Mouse (Mus musculus) fat pad, adult 2 months (tissue): ENCODE results near the gene Capn12.

Experiments
- DNase-seq: peaks from one replicate; pipeline ENCODE4 v3.0.0-alpha.2; 2011; ENCODE audit warnings: low read depth, low spot score; ENCODE audit errors: extremely low read depth

Gene Capn12

DNA sequence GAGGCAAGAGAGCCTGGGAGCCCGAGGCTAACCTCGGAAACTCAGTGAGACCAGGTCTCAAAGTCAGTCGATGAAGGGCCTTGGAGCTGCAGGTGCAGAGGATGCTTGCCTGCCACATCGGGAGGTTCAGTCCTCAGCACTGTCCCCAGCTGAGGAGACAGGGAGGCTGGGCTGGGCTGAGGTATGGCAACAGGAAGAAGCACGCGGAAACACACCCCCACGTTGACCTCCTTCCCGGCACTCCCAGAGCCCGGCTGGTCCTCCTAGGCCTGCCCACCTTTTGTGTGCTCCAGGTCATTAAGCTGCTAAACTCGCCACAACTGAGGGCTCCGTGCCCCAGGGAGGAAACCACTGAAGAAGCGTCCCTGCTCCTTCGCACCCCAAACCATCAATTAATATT, at the start of gene Capn12:
TSS of gene Capn12 (plus strand) at position 224 of the 400 bp plus-strand sequence.
- no peak for DNase-seq

DNA sequence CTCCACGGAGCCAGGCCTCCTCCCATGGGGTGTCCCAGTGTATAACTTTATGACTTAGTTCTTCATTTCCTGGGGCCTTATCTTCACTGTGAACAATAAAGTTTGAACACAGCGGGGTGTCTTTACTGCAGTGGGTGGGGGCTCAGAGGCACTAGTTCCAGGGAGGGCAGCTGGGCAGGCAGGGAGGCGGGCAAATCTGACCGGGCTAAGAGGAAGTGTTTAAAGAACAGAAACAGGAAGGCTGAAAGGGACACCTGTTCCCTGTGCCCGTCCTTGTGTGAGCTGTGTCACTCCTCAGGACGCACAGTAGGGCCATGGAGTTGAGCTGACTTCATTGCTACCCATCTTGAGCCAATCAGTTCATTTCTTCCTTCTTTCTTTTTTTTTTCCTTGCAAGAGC, 49.1 kb upstream of the Capn12 start:
- DNase-seq, result no peak

DNA sequence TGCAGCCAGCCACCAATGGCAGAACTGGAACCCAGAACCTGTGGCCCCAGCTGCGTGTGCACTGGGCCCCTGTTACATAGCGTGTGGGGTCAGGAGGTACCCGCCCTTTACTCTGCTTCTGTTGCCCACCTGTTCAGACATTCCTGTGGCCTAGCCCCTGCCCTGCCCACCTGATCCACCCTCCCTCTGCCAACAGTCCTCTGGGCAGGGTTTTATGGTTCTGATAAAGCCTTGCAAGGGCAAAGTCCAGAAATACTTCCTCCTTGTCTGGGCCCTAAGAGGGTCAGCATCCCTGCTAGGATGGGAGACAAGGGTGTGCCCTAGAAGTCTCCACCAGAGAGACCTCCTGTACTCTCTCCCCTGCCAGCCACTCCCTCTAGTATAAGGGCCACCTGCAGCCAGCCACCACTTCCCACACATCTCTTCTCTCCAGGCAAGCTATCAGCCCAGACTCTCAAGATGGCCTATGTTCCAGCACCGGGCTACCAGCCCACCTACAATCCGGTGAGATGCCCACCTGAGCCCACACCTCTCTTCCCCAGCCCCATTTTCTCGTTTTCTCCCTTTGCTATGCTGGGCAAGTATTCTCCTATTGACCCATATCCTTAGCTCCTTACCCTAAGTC, 47.4 kb upstream of the Capn12 start, which contains the start of gene Lgals4:
TSS of gene Lgals4 (plus strand) at position 132 of the 625 bp plus-strand sequence.
- no peak for DNase-seq

DNA sequence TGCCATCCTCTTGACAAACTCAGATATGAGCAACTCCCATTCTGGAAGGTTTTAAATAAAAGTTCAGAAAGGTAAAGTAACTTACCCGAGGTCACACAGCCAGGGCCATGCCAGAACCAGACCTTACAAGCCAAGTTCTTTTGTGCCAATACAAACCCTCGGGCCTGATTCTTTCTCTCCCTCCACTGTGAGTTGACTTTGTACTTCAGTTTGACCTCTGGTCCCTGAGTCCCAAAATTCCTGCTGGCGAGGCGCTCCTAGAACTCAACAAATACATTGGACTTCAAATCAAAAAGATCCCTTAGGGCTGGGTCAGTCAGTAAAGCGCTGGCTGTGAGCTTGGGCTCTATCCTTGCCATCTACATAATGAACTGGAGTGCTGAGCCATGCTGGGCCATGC, 44.3 kb upstream of the Capn12 start:
- DNase-seq, result no peak

DNA sequence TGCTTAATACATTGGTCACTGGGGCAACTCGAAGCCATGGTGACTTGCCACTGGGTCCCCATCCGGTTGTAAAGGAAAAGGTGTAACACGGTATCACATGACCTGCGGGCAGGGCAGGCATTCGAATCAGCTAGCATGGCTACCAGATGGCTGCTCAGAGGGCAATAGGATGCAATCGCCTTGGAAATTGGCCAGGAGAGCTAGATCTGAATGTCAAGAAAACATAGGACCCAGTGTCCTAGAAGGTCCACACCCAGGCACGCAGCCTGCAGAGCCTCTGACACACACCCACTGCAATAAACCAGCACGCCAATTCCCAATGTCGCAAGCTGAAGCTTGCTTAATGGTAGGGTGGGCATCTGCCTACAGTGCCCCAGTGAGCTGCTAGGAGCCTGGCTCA, 42.9 kb upstream of the Capn12 start:
- peak; percentile 92 for DNase-seq

DNA sequence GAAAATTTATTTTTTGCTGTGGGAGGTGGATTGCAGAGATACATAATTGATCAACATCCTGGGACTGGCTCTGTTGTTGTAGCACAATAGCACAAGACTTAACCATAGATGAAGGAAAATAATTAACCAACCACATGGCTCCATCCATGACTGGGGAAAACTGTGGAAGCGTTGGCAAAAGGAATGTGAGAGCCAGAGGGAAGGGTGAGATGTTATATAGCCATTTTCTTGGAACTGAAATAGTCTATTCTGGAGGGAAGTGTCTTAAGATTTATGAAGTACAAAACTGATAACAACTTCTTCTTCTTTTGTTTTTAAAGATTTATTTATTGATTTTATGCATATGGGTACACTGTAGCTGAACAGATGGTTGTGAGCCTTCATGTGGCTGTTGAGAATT, 33.9 kb upstream of the Capn12 start:
- no peak for DNase-seq

DNA sequence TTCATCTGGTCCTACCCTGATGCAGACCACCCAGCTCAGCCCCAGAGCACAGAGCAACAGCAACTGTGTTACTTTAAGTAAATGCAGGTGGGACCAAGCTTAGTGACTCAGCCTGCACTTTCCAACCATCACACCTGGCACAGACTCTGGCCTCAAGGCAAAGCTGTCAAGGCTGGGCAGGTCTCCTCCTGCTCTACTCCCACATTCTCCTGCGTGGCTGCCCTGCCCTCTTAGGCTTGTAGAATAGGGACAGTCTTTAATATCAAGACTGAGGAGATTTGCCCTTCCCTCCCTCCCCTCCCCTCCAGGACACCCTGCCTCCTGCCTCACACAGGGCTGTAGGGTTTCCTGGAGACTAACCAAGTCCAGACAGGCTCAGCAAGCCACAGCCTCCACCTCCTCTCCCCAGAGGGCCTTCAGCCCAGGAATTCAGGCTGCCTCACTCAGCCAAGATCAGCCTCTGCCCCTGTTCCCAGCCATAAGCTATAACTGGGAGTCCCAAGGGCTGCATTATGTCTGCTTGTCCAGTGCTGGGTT, 31.5 kb upstream of the Capn12 start:
- DNase-seq, result peak; percentile 97

DNA sequence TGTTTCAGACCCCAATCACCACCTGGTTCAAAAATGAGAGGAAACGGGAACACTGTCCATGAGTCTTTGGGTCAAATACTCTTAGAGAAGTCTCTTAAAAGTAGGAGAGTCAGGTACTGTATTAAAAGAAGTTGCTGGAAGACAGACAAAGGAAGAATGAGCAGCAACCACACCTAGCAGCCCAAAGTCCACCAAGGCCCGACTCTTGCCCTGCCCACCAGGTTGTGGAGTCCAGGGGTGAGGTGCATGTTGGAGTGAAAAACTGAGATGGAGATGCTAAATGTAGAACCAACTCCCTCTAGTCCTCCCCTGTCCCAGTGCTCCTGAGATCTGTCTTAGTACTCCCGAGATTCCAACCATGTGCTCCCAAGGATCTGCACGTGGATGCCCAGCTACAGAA, 30.6 kb upstream of the Capn12 start:
- DNase-seq, result no peak

DNA sequence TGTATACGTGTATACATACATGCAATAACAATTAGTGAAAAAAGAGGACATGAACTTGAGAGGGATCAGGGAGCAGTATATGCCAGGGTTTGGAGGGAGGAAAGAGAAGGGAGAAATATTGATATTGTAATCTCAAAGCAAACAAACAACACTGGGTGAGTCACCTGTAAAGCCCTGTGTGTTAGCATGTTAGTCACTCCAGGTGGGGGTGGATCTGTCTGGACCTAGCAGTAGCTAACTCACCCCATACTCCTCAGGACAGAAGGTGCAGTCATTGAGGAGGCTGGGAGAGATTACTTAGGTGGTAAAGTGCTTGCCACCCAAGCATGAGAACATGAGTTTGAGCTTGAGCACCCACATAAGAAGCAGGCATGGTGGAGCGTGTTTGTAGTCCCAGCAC, 21.3 kb upstream of the Capn12 start:
- DNase-seq, result no peak

DNA sequence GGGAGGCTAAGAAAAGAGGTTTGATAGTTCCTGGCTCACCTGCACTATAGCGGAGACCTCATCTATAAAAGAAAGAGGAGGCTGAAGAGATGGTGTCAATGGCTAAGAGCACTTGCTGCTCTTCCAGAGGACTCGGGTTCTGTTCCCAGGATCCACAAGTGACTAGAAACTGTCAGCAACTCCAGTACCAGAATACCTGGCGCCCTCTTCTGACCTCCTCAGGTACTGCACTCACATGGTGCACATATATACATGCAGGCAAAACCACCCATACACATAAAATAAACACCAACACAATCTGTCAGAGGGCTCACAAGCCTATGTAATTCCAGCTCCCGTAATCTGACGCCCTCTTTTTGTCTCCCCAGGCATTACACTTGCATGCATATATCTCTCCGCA, 20.3 kb upstream of the Capn12 start:
- DNase-seq, result no peak

DNA sequence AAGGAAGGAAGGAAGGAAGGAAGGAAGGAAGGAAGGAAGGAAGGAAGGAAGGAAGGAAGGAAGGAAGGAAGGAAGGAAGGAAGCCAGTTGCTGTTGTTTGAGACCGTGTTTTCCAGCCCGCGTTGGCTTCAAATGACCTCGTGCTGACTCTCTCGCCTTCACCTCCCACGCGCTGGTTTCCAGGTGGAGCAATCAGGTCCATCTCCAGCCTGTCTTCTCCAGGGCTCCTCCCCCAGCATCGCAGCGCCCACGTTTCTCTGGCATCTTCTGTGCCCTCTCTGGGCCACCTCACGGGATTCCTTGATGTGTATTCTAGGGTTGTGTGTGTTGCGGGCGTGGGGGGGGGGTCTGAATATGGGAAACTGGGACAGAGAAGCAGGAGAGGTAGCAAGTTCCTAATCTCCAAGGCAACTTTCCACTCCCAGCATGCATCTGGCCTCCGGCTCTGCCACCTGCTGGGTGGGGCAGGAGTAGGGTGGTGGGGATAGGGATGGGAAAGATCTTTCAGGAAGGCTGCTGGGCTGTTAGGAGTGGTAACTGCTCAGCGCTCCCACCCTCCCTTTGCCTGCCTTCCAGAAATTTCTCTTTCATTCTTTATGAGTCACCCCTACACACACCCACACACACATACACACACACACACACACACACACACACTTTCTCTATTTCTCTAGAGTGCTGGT, 18.3 kb upstream of the Capn12 start:
- DNase-seq, result peak; percentile 58

DNA sequence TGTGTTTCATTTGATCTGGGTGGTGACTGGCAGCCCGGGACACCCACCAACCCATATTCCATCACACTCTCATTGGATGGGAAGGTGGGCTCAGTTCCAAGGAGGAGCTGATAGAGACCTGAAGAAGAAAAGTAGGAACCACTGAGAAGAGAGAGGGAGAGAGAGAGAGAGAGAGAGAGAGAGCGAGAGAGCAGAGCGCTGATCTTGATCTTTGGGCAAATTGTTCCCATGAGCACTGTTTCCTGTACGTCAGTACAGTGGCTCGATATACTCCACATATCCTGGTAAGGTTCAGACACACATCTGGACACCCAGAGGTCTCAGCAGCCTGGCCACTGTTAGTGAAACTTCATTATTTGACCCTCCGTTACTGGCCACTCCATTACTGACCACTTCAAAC, 17.7 kb upstream of the Capn12 start, which contains the start of gene Lgals7:
TSS of gene Lgals7 (plus strand) at position 314 of the 400 bp plus-strand sequence.
- DNase-seq, result no peak

DNA sequence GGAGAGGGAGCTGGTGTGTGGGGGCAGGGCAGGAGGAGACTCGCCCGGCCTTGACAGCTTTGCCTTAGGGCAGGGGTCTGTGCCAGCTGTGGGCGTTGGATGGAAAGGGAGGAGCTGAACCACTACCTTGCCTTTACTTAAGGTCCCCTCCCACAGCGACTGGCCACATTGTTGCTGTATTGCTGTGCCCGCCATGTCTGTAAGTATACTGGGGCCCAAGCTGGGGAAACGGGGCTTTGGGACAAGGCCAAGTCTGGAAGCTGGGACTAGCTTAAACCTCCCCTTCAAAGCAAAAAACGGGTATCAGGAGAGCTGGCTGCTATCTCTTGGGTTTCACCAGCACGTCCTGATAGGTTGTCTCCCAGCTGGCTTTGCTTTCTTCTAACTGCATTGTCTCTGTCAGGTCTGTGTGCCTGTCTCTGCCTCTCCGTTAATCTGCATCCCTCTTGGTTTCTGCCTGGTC, 16.9 kb upstream of the Capn12 start:
- DNase-seq, result peak; percentile 68

DNA sequence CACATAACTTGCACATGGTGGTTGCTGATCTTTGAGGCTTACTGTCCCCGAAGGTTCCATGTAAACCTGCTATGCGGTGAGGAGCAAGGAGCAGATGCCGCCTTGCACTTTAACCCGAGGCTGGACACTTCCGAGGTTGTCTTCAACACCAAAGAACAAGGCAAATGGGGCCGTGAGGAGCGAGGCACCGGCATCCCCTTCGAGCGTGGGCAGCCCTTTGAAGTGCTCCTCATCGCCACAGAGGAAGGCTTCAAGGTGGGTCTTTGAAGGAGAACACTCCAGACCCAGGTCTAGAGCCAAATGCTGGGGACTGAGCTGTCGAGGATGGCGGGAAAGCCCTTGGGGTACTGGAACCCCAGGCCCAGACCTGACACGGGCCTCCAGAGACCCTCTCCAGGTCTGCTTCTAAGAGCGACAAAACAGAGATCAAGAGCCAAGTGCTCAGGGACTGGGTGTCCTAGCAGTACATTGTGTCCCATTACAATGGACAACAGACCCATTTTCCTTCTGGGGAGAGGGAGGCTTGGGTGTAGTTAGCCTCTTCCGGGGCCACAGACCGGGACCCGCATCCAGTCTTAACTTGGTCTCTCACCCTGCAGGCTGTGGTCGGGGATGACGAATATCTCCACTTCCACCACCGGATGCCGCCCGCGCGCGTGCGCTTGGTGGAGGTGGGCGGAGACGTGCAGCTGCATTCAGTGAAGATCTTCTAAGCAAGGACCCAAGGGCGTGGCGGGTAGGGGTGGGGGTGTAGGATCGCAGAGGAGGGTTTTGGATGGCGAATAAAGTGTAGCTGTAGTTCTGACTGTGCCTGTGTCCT, 15.5 kb upstream of the Capn12 start:
- DNase-seq, result no peak

DNA sequence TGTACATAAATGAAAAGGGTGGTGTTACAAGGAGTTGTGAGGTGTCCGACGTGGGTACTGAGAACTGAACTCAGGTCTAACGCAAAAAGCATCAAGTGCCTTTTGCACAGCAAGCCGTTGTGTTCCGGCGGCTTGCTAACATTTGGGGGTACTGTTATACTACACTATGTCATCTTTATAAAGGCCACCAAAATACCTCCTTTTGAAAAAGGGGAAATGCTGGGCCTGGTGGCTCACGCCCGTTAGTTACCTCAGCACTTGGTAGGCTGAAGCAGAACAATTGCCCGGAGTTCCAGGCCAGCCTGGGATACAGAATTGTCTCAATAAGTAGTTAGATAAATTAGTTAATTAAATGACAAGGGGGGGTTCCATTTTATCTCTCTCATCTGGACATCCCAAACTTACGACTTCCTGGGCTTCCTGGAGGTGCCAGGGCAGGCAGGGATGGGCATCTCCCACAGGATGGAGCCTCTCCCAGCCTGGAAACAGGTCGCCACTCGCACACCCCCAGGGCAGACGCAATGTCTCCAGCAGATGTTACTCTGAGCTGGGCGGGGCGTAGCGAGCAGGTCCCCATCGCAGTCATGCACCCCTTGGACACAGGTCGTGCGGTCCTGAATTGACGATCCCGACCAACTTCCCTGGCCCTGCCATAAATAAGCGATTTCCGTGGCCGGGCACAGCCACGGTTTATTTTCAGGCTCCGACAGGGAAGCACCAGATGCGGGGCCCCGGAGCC, 14.3 kb upstream of the Capn12 start:
- peak; percentile 73 for DNase-seq

DNA sequence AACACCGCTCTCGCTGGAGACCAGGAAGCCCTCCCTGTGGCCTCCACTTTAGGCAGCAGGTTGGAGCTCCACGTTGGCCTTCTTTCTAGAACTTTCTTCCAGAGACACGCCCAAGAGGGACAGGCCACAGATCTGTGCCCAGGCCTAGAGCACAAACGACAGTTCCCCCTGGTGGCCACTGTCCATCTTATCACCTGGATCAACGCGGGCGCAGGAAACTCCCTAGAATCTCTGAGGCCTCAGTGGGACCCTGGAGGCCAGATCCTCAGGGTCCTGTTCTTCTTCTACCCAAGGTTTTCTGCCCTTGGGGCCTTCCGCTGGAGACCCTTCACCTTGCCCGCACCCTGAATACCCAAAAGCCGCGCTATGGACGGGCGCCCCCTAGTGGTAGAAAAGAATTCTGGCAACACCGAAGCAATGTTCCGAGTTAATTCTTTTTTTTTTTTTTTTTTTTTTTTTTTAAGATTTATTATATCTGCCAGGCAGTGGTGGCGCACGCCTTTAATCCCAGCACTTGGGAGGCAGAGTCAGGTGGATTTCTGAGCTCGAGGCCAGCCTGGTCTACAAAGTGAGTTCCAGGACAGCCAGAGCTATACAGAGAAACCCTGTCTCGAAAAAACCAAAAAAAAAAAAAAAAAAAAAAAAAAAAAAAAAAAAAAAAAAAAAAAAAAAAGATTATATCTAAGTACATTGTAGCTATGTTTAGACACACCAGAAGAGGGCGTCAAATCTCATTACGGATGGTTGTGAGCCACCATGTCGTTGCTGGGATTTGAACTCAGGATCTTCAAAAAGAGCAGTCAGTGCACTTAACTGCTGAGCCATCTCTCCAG, 13.5 kb upstream of the Capn12 start:
- DNase-seq, result peak; percentile 74

DNA sequence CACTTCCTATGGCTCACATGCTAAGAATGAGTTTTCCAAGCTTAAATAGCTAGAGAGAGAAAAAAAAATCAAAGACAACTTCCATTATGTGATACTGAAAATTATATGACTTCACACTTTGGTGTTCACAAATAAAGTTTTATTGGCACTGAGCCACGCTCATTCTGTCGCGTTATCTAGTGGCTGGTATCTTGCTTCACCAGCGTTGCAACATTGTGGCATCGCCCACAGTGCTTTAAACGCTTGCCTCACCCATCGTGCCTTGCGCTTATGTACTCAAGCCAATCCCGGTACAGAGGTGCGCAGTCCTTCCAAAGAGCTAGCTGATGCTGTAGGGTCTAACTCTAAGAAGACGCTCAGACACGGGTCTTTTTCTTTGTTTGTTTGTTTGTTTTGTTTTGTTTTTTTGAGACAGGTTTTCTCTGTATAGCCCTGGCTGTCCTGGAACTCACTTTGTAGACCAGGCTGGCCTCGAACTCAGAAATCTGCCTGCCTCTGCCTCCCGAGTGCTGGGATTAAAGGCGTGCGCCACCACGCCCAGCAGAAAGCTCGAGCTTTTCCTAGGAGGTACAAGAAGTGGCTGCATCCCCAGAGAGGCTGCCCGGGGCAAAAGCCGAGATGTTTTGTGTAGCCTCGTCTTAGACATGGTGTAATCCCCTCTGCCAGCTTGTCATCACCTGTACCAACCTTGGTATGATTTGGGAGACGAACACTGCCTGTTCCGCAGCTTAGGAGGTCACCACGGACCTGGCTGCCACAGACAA, 10.1 kb upstream of the Capn12 start:
- DNase-seq, result no peak

DNA sequence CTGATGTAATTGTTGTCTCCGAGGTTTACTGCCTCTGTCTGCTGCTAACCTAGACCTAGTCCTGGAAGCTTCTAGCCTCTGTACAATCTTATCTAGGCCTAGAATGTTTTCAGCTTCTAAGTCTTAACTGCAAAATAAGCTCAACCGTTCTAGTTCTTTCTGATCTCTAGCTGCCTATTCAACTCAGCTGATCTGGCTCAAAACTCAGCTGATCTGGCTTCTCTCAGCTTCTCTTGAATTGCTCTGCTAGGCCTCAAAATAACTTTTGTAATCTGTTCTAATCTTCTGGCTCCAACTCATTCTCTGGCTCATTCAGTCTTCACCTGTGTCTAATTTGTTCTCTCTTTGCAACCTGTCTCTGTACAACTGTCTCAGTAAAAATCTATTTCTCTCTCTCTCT, 6.7 kb upstream of the Capn12 start:
- DNase-seq, result no peak

DNA sequence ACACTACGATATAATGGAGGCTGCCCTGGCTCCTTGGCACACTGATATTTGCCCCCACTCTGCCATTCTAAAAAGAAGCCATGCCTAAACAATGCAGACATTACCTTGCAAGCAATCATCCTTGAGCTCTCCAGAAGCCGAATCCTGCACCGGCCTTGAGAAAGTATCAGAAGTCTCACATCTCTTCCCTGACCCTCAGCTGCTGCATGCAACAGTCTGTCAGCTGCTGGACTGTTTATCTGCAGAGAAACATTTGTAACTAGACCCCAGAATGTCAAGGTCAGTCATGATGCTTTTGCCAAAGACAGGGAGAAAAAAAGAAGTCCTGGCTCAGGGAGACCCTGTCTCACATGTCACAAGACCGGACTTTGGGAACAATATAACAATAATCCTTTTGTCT, 5.1 kb upstream of the Capn12 start:
- no peak for DNase-seq
